Mouse (Mus musculus) kidney, postnatal 36 days (tissue): ENCODE results near the gene Hoxa2.

ENCODE experiments used
- DNase-seq, 2 experiments: peaks; one replicate each; pipeline ENCODE4 v3.0.0; 2021 to 2022; ENCODE audit warnings: mixed read lengths in 2 of 2

The Hoxa2 gene

GRCm38 (mm10) chr6:52178918-52179665, 14.5 kb upstream of the Hoxa2 start:
- DNase-seq: no peak

GRCm38 (mm10) chr6:52177806-52178205, 13.2 kb upstream of the Hoxa2 start:
- no peak for DNase-seq

DNA sequence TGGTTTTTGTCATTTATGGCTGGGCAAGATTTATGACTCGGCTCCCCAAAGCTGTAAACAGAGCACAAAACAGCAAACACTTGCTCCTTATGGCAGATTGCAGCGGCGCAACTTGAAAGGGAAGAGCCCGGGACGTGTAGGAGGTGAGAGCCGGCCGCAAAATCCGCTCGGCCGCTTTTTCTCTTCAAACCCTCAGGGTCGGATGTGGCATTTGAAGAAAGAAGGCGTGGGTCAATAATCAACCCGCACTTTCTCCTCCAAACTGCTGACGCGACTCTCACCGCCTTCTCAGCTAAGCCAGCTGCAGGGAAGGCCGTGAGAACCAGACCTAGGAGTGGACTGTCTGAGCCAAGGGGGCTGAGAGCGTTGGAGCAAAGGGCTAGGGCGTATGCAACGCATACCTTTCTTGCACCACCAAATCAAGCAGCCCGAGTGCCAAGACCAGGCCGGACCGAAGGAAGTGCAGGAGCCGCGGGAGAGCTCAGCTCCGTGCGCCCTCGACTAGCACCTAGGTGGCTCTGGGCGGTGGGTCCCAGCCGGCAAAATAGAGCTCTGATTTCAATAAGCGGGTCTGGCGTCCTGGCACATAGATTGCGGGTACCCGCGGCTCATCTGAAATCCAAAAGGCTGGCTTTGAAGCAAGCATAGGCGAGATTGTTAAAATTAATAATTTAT, 12.6 kb upstream of the Hoxa2 start, which contains the start of gene 5730596B20Rik:
Gene 5730596B20Rik (plus strand): TSS at position 438 of the 675 bp plus-strand sequence.
- peak; percentile 83 to 89 for DNase-seq

DNA sequence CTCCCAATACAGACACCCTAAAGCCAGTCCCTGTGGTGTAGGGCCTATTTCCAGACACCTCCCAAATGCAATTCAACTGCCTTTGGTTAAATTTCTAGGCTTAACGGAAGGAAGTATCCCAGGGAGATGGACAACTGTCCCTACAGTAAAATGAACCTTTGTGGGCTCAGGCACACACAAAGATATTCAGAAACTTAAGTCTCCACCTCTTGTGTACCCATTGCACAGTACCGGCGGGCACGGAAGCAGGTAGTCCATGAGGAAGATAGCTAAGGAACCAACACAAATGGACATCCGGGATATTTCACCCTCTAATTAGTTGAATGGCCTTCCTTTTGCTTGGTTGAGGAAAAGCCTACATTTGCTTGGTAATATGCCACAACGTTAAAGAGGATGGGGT, 11.8 kb upstream of the Hoxa2 start:
- no peak for DNase-seq

- peak in 1 of 2 experiments; percentile 82 for DNase-seq
Observed at GRCm38 (mm10) chr6:52175864-52176263, 11.2 kb upstream of the Hoxa2 start.

- peak; percentile 58 to 70 for DNase-seq
Observed at GRCm38 (mm10) chr6:52174968-52175751, 10.5 kb upstream of the Hoxa2 start.

GRCm38 (mm10) chr6:52173648-52174047, 9.0 kb upstream of the Hoxa2 start:
- DNase-seq: no peak

GRCm38 (mm10) chr6:52172501-52172900, 7.9 kb upstream of the Hoxa2 start:
- DNase-seq: peak; percentile 95 to 97

- peak; percentile 52 to 65 for DNase-seq
Observed at GRCm38 (mm10) chr6:52171938-52172337, 7.3 kb upstream of the Hoxa2 start.

DNA sequence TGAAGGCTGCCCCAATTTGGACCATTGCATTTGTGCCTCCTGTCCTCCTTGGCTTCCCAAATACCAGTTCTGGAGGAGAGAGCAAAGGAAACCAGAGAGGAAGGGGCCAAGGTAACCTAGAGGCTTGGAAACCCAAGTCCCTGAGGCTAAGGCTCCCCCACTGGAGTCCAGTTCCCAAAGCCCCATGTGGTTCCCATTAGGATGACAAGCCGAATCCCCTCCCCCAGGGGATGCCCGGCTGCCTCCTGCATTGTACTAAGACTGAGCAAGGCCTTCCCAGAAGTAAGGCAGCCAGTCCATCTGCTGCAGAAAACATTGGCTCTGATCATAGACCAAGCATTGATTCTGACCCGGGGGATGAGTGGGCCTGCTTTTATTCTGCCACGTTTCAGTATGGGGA, 6.7 kb upstream of the Hoxa2 start:
- no peak for DNase-seq

GRCm38 (mm10) chr6:52170898-52171223, 6.2 kb upstream of the Hoxa2 start:
- no peak for DNase-seq

DNA sequence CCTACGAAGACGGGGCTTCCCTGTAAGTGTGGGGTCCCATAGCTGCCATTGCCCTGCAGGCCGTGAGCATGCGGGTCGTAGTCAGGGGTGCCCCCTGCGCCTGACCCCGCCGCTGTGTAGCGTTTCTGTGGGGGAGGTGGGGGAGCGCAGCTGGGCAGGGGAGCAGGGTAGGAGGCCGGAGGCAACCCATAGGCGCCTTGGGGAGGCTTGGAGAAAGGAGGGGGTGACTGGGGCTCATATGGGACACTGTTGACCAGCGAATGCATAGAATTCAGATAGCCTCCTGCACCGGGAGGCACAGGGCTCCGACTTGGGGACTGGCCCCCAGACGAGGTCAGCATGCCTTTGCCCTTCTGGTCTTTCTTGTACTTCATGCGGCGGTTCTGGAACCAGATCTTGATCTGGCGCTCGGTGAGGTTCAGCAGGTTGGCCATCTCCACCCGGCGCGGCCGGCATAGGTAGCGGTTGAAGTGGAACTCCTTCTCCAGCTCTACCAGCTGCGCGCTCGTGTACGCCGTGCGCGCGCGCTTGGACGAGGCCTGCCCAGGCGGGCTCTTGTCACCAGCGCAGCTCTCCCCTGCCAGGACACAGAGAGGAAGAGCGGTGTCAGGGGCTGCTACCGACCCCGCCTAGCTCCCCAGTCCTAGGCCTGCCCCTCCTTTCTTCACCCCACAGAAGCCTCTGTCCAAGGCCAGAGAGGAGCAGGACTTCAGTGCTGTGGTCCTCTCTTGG, 5.7 kb upstream of the Hoxa2 start:
- DNase-seq: peak; percentile 56 to 58

DNA sequence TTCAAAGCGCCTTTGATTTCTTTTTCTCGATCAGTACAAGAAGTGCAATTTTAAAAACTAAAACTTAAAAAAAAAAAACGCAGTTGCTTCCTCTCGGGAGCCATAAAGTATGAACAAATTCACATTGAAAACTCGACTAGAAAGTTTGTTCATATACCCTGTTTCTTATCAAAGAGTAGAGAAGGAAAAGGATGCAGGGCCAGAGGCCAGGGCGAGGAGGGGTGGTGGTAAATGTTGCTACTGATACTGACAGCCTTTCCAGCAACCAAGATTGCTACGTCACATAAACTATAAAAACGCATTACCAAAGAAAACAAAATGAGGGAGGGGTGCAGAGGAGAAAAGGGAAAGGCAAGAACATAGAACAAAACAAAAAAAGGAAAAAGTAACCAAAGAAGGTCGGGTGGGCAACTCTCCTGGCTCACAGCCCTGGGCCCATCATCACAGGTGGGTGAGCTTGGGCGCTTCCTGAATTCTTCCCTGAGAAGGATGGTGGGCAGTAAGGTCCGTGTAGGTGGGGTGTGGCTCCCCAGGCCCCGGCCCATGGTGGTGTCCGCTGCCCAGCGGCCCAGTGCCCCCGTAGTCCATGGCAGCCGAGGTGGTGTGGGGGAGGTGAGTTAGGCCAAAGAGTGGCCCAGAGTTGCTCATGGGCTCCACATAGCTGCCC, 5.0 kb upstream of the Hoxa2 start:
- no peak for DNase-seq

DNA sequence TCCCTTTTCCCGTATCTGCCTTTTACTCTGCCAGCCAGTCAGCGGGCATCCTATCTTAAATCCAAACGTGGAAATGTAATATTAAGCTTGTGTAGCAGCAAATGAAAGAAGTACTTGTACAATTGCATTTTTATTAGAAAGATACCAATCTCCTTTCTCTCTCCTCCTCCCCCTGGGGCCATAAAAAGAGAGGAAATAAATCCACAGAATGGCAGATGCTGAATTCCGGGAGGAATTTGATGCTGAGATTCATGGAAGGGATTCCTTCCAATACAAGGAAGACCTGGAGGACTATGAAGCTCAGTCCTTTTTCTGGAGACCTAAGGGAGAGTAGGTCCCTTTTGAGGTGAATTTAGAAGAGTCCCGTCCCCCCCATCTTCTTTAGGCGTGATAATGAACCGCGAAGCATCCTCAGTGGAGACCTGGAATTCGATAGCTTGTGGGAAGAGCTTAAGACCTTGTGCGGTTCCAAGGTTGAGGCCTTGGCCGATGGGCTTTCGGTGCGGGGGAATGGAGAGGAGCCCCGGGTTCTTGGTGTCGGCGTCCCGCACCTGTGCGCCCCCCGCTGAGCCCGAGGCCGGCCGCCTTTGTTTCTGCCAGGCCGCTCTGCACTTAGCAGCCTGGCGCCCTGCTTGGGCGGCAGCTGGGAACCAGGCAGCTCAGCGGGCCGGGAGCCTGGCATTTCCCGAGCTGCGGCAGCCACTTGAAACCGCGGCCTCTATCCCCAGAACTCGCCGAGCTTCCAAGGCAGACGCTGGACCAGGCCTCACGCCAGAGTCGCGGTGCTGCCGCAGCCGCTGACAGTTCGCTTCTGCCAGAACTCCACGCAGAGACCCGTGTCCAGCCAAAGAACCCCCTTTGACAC, 3.8 kb upstream of the Hoxa2 start:
- DNase-seq: no peak

DNA sequence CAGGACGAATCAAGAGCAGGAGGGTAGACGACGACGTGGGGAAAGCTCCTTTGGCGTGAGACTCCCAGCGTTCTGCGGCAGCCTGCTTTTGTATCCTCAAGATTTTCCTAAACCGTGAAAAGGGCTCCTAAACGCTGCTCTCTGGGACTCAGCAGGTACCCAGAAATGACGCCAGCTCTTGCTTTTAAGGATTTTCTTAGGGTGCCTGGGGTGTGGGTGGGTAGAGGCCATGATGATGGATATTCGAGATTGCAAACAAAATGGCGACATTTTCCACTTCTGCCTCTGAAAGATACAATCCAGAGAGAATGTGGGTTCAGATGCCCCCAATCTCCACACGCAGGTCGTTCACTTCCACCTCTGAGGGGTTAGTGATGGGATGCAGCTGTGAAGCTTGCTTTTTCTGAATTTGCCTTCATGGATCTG, 3.1 kb upstream of the Hoxa2 start:
- no peak for DNase-seq

DNA sequence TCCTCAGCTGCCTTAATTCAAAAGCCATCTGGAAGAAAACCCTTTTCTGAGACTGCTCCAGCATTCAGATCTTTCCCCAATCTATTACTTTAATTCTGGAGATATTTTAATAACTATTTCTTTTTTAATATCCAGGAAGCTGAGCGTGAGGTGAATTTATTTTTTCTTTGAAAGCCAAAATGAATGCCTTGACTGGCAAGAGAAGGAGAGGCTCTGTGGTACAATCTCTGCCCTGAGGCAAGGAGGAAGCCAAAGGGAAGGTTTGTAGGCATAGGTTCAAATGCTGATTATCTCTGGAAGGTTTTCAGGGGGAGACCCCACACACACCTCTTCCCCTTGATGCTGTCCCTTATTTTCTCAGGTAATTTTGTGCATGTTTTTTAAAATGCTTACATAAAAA, 2.5 kb upstream of the Hoxa2 start:
- no peak for DNase-seq

- DNase-seq: no peak
Observed at GRCm38 (mm10) chr6:52166431-52167077, 1.9 kb upstream of the Hoxa2 start.

DNA sequence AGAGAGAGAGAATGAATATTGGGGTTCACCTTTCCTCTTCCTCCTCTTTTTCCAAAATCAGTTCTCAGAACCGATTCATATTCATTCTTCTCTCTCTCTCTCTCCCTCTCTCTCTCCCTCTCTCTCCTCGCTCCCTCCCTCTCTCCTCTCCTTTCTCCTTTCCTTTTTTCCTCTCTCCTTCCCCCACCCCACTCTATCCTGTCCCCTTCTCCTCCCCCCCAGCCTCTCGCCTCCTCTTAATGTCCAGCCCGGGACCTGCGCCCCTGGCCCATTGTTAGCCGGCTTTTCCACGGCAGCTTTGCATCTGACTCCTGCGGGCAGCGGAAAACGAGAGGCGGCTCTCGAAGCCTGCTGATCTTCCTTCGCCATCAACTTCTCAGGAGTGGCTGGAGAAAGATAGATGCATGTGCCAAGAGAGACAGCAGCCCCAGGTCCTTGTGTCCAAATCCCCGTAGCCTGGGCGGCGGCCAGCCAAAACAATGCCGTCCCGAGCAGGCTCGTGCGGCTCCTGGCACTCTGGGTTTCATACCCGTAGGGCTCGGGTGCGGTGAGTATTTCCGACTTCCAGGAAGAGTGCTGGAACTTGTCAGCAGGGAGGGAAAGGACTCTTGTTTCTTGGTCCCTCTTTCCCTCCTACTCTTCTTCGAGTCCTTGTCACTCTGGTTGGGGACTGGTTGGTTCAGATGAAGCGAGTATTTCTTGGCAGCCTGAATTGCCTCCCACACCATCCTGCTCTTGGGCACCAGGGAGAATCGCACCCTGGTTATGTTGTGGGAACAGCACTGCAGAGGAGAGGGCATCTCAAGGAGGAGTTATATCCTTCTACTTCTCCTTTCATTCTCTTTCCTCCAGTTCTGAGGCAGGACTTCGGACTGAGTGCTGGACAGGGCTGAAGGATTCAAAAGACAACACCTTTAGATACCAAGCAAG, 1.1 kb upstream of the Hoxa2 start:
- DNase-seq: peak in 1 of 2 experiments; percentile 60

GRCm38 (mm10) chr6:52164051-52164625, 493 bp downstream of the Hoxa2 start:
- DNase-seq: peak in 1 of 2 experiments; percentile 60
